Mouse (Mus musculus): ENCODE data around the gene Hoxb3. TPM values are rescaled to one million over a fixed set of nuclear protein-coding genes. Genes with fewer than 3 reads are reported as not detected.

Gene Hoxb3
- polyA plus RNA-seq, 1 experiment from 2014 or later: 4.2 TPM

GRCm38 (mm10) chr11:96333241-96334001 lies 10.3 kb downstream of the Hoxb3 start:
- Histone ChIP-seq H3K9ac (ENCODE audit: low read depth, low read length) (peak overlapping the region; percentile 73), H3K27ac (peak overlapping the region; percentile 96), H3K36me3 (ENCODE audit: insufficient read depth, low read length) (peaks cover 10% of the 10 kb centered on the region; the same call in 1 of the 2 replicates), H3K4me2 (ENCODE audit: low read length) (peak overlapping the region; percentile 72), H3K27me3 (ENCODE audit: insufficient read depth, low read length) (no peaks in the 10 kb centered on the region), H3K4me1 (replicated peaks; ENCODE audit: insufficient read depth, low read length) (peaks cover 82% of the 10 kb centered on the region), H3K4me3 (replicated peaks; ENCODE audit: low read depth, low read length) (peak overlapping the region; percentile 33), H3K9me3 (replicated peaks; ENCODE audit: low read length) (no peaks in the 10 kb centered on the region)
- WGBS: 12% methylated on average over 17 of the region's 17 CpGs
- DNase-seq (ENCODE audit: low spot score) (peak; percentile 95), ATAC-seq (replicated peaks; ENCODE audit: low FRiP score, low read depth) (peak; percentile 48)
- no peak for TF ChIP-seq CTCF (IDR thresholded peaks at IDR 0.05; ENCODE audit: low read depth)

GRCm38 (mm10) chr11:96334002-96334364 lies 10.9 kb downstream of the Hoxb3 start:
- H3K4me2 ChIP-seq (ENCODE audit: low read length): peak overlapping the region; percentile 72
- no peaks in the 10 kb centered on the region for H3K9me3 ChIP-seq (replicated peaks; ENCODE audit: low read length)
- ATAC-seq (replicated peaks; ENCODE audit: low FRiP score, low read depth) (0 out of 2 replicates have a peak, but pooled peaks have one; percentile 11), DNase-seq (ENCODE audit: low spot score) (no peak)
- peak overlapping the region; percentile 73; the same call in 1 of the 2 replicates for H3K9ac ChIP-seq (ENCODE audit: low read depth, low read length)
- no peak for TF ChIP-seq CTCF (IDR thresholded peaks at IDR 0.05; ENCODE audit: low read depth)
- no peaks in the 10 kb centered on the region for H3K27me3 ChIP-seq (ENCODE audit: insufficient read depth, low read length)
- peaks cover 83% of the 10 kb centered on the region for H3K4me1 ChIP-seq (replicated peaks; ENCODE audit: insufficient read depth, low read length)
- peak overlapping the region; percentile 96 for H3K27ac ChIP-seq
- peaks cover 10% of the 10 kb centered on the region; the same call in 1 of the 2 replicates for H3K36me3 ChIP-seq (ENCODE audit: insufficient read depth, low read length)
- 20% methylated on average over 2 of the region's 2 CpGs for WGBS
- 0 out of 2 replicates have a peak overlapping the region, but pooled peaks have one; percentile 33 for H3K4me3 ChIP-seq (replicated peaks; ENCODE audit: low read depth, low read length)

- Histone ChIP-seq H3K27me3 (ENCODE audit: insufficient read depth, low read length) (no peaks in the 10 kb centered on the region), H3K9me3 (replicated peaks; ENCODE audit: low read length) (no peaks in the 10 kb centered on the region), H3K4me2 (ENCODE audit: low read length) (peak overlapping the region; percentile 72), H3K4me3 (replicated peaks; ENCODE audit: low read depth, low read length) (no peak overlapping the region), H3K36me3 (ENCODE audit: insufficient read depth, low read length) (peaks cover 10% of the 10 kb centered on the region; the same call in 1 of the 2 replicates), H3K27ac (peak overlapping the region; percentile 96), H3K9ac (ENCODE audit: low read depth, low read length) (0 out of 2 replicates have a peak overlapping the region, but pooled peaks have one; percentile 10), H3K4me1 (replicated peaks; ENCODE audit: insufficient read depth, low read length) (peaks cover 87% of the 10 kb centered on the region)
- WGBS: 31% methylated on average over 3 of the region's 3 CpGs
- peak; percentile 29; the same call in 1 of the 2 replicates for ATAC-seq (replicated peaks; ENCODE audit: low FRiP score, low read depth)
- no peak for TF ChIP-seq CTCF (IDR thresholded peaks at IDR 0.05; ENCODE audit: low read depth)
- no peak for DNase-seq (ENCODE audit: low spot score)
Observed at GRCm38 (mm10) chr11:96334998-96335397, 11.9 kb downstream of the Hoxb3 start.

- no peak for TF ChIP-seq CTCF (IDR thresholded peaks at IDR 0.05; ENCODE audit: low read depth)
- peaks cover 4% of the 10 kb centered on the region; the same call in 1 of the 2 replicates for H3K36me3 ChIP-seq (ENCODE audit: insufficient read depth, low read length)
Observed at GRCm38 (mm10) chr11:96336597-96336996, 13.5 kb downstream of the Hoxb3 start.

GRCm38 (mm10) chr11:96337026-96337425 lies 13.9 kb downstream of the Hoxb3 start:
- peaks cover 4% of the 10 kb centered on the region; the same call in 1 of the 2 replicates for H3K36me3 ChIP-seq (ENCODE audit: insufficient read depth, low read length)
- ATAC-seq (replicated peaks; ENCODE audit: low FRiP score, low read depth) (no peak), DNase-seq (ENCODE audit: low spot score) (no peak)
- no peaks in the 10 kb centered on the region for H3K27me3 ChIP-seq (ENCODE audit: insufficient read depth, low read length)
- 41% methylated on average over 6 of the region's 6 CpGs for WGBS
- H3K4me1 ChIP-seq (replicated peaks; ENCODE audit: insufficient read depth, low read length): peaks cover 79% of the 10 kb centered on the region
- no peaks in the 10 kb centered on the region for H3K9me3 ChIP-seq (replicated peaks; ENCODE audit: low read length)
- H3K27ac ChIP-seq: peak overlapping the region; percentile 95
- no peak overlapping the region for H3K4me2 ChIP-seq (ENCODE audit: low read length)
- H3K4me3 ChIP-seq (replicated peaks; ENCODE audit: low read depth, low read length): no peak overlapping the region
- no peak for TF ChIP-seq CTCF (IDR thresholded peaks at IDR 0.05; ENCODE audit: low read depth)
- H3K9ac ChIP-seq (ENCODE audit: low read depth, low read length): no peak overlapping the region

More at GRCm38 (mm10) chr11:96336597-96336996, 13.5 kb downstream of the Hoxb3 start:
- no peak overlapping the region for H3K4me2 ChIP-seq (ENCODE audit: low read length)
- no peaks in the 10 kb centered on the region for H3K27me3 ChIP-seq (ENCODE audit: insufficient read depth, low read length)
- ATAC-seq (replicated peaks; ENCODE audit: low FRiP score, low read depth): no peak
- WGBS: 19% methylated on average over 2 of the region's 2 CpGs
- no peaks in the 10 kb centered on the region for H3K9me3 ChIP-seq (replicated peaks; ENCODE audit: low read length)
- no peak for DNase-seq (ENCODE audit: low spot score)
- H3K4me1 ChIP-seq (replicated peaks; ENCODE audit: insufficient read depth, low read length): peaks cover 80% of the 10 kb centered on the region
- H3K9ac ChIP-seq (ENCODE audit: low read depth, low read length): no peak overlapping the region
- no peak overlapping the region for H3K4me3 ChIP-seq (replicated peaks; ENCODE audit: low read depth, low read length)
- H3K27ac ChIP-seq: peak overlapping the region; percentile 95

- WGBS: 33% methylated on average over 7 of the region's 7 CpGs
- H3K4me1 ChIP-seq (replicated peaks; ENCODE audit: insufficient read depth, low read length): peaks cover 70% of the 10 kb centered on the region
- TF ChIP-seq CTCF (IDR thresholded peaks at IDR 0.05; ENCODE audit: low read depth): no peak
Observed at GRCm38 (mm10) chr11:96338957-96339855, 16.1 kb downstream of the Hoxb3 start.

More at GRCm38 (mm10) chr11:96338957-96339855, 16.1 kb downstream of the Hoxb3 start:
- no peak overlapping the region for H3K4me3 ChIP-seq (replicated peaks; ENCODE audit: low read depth, low read length)
- no peak overlapping the region for H3K9ac ChIP-seq (ENCODE audit: low read depth, low read length)
- peak; percentile 32 for DNase-seq (ENCODE audit: low spot score)
- H3K9me3 ChIP-seq (replicated peaks; ENCODE audit: low read length): no peaks in the 10 kb centered on the region
- peak overlapping the region; percentile 82 for H3K4me2 ChIP-seq (ENCODE audit: low read length)
- ATAC-seq (replicated peaks; ENCODE audit: low FRiP score, low read depth): no peak
- no peaks in the 10 kb centered on the region for H3K27me3 ChIP-seq (ENCODE audit: insufficient read depth, low read length)
- H3K36me3 ChIP-seq (ENCODE audit: insufficient read depth, low read length): peaks cover 3% of the 10 kb centered on the region
- H3K27ac ChIP-seq: peak overlapping the region; percentile 95

Measured in kidney, postnatal 0 days (tissue).